Mouse (Mus musculus): ENCODE results near the gene Paqr3.

- TF ChIP-seq CTCF (IDR thresholded peaks at IDR 0.05; ENCODE audit: low read depth, low read length) (no peak), TAL1 (conservative IDR thresholded peaks at IDR 0.05; ENCODE audit: low read depth, low read length) (no peak)
Measured at GRCm38 (mm10) chr5:97124977-97125376, 13.6 kb upstream of the Paqr3 start.
